Mouse (Mus musculus) cortical plate, adult 2 months (tissue): ENCODE data around the gene Olfr878. TPM values are rescaled to one million over a fixed set of nuclear protein-coding genes. Genes with fewer than 3 reads are reported as not detected.

Experiments
- H3K27ac ChIP-seq: fragments of 200-500 bp; 2 replicates; pipeline ENCODE4 v1.5.1; 2012; ENCODE audit warnings: low read length, control low read depth, inconsistent platforms; ENCODE audit not compliant: insufficient read depth
- H3K4me1 ChIP-seq: fragments of 200-500 bp; 2 replicates; pipeline ENCODE4 v1.6.1; 2011; ENCODE audit warnings: low read length; ENCODE audit not compliant: control insufficient read depth, insufficient read depth
- H3K4me3 ChIP-seq: fragments of 200-500 bp; 2 replicates; pipeline ENCODE4 v1.5.1; 2011; ENCODE audit warnings: mild to moderate bottlenecking, low read length, control low read depth; ENCODE audit not compliant: insufficient read depth
- CTCF ChIP-seq: fragments of 200-500 bp; IDR thresholded peaks from 2 replicates; pipeline ENCODE4 v1.5.1; 2011; ENCODE audit warnings: mild to moderate bottlenecking, control low read depth, low read length; ENCODE audit not compliant: insufficient read depth; ENCODE audit errors: extremely low read depth
- POLR2A ChIP-seq: fragments of 200-500 bp; IDR thresholded peaks from 2 replicates; pipeline ENCODE4 v1.6.1; 2011; ENCODE audit warnings: mild to moderate bottlenecking, low read length, control low read depth; ENCODE audit not compliant: insufficient read depth; ENCODE audit errors: extremely low read depth
- polyA plus RNA-seq: library from polyadenylated mRNA; depleted of rRNA; stranded (reverse); fragments of >200 nt; gene quantifications from 2 replicates; pipeline ENCODE4 v1.2.3, GENCODE M21; 2012; rRNA removed

Gene Olfr878
- polyA plus RNA-seq, 1 experiment: 0.23 TPM

GRCm38 (mm10) chr9:37926019-37927013 lies 8.7 kb downstream of the Olfr878 start:
- TF ChIP-seq CTCF (no peak), POLR2A (no peak)

DNA sequence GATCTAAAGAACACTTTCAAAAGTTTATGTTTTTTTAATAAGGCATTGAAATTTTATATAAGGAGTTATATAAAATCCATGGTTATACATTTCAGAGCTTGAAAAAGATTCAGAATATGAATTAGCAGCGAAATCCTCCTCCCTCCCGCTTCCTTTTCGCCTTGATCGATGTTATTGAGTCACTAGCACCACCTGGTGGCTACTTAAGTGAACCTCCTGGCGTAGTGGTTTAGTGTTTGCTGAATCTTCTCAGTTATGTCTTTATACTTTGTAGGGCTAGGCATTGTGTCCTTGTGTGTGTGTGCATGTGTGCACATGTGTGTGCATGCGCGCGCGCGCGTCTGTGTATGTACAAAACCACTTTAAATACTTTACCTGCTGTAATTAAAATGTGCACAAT lies 14.9 kb downstream of the Olfr878 start:
- H3K4me3 ChIP-seq: no peak overlapping the region
- no peak overlapping the region for H3K27ac ChIP-seq
- no peaks in the 10 kb centered on the region for H3K4me1 ChIP-seq
- TF ChIP-seq POLR2A (no peak), CTCF (peak; percentile 87)

More at GRCm38 (mm10) chr9:37926019-37927013, 8.7 kb downstream of the Olfr878 start:
- Histone ChIP-seq H3K4me1 (no peaks in the 10 kb centered on the region), H3K27ac (no peak overlapping the region), H3K4me3 (no peak overlapping the region)

DNA sequence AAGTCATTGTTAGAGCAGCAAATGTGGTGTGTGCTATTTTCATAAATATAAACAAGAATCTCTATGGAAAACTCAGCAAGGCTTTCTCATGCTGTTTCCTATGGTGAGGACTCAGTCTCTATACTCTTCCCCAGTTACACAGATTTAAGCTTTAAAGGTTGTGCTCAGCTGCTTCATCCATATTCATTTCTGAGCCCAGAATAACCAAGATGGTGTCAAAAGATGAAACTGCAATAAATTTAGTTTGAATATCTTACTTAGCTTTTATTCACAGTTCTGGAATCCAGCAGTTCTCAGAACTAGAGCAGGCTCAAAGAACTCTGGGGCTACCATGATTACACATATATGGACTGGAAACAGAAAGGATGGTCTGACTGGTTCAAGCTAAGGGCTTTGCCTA lies 16.5 kb downstream of the Olfr878 start:
- TF ChIP-seq POLR2A: no peak
- TF ChIP-seq CTCF: no peak
- Histone ChIP-seq H3K4me3 (no peak overlapping the region), H3K27ac (no peak overlapping the region), H3K4me1 (no peaks in the 10 kb centered on the region)

- Histone ChIP-seq H3K4me1 (peaks cover 2% of the 10 kb centered on the region), H3K27ac (no peak overlapping the region)
- TF ChIP-seq CTCF (no peak), POLR2A (no peak)
These were observed 23.5 kb downstream of the Olfr878 start for GRCm38 (mm10) chr9:37941167-37941566.

More at GRCm38 (mm10) chr9:37941167-37941566, 23.5 kb downstream of the Olfr878 start:
- H3K4me3 ChIP-seq: no peak overlapping the region

Other genes with a start within 250 kb of the Olfr878 start
- not detected in 2 replicates for gene Panx3, start 248.6 kb upstream of the Olfr878 start, polyA plus RNA-seq
- gene Olfr160, start 201.6 kb upstream of the Olfr878 start, polyA plus RNA-seq: not detected in 2 replicates
- not detected in 2 replicates for gene Olfr874, start 172.7 kb upstream of the Olfr878 start, polyA plus RNA-seq
- gene Olfr875, start 146.0 kb upstream of the Olfr878 start, polyA plus RNA-seq: not detected in 2 replicates
- not detected in 2 replicates for gene Olfr876, start 114.8 kb upstream of the Olfr878 start, polyA plus RNA-seq
- 0.11 and 0.31 TPM in 2 replicates for gene Olfr877, start 63.6 kb upstream of the Olfr878 start, polyA plus RNA-seq
- 0.02 TPM in 1 of 2 replicates, not detected in the other for gene Olfr145, start 21.1 kb upstream of the Olfr878 start, polyA plus RNA-seq
- gene Olfr881, start 74.0 kb downstream of the Olfr878 start, polyA plus RNA-seq: 0.08 TPM in 1 of 2 replicates, not detected in the other
- gene Olfr883, start 108.0 kb downstream of the Olfr878 start, polyA plus RNA-seq: not detected in 2 replicates
- not detected in 2 replicates for gene Olfr884, start 128.7 kb downstream of the Olfr878 start, polyA plus RNA-seq
- gene Olfr885, start 143.5 kb downstream of the Olfr878 start, polyA plus RNA-seq: not detected in 2 replicates
- gene Olfr887, start 166.2 kb downstream of the Olfr878 start, polyA plus RNA-seq: not detected in 2 replicates
- gene Olfr888, start 190.3 kb downstream of the Olfr878 start, polyA plus RNA-seq: not detected in 2 replicates
- not detected in 2 replicates for gene Olfr889, start 197.4 kb downstream of the Olfr878 start, polyA plus RNA-seq
- not detected in 2 replicates for gene Olfr890, start 224.7 kb downstream of the Olfr878 start, polyA plus RNA-seq